Mouse (Mus musculus): ENCODE results near the gene Efcab12. TPM values are rescaled to one million over a fixed set of nuclear protein-coding genes. Genes with fewer than 3 reads are reported as not detected.
A peak's percentile ranks its signal among the peaks of the same experiment; 100 is the strongest.

Efcab12 gene
- total RNA-seq, 2 experiments from 2014 or later = not detected

- no peak for ATAC-seq (replicated peaks; ENCODE audit: low FRiP score, poor library complexity, severe bottlenecking)
These were observed 34.5 kb downstream of the Efcab12 start for GRCm38 (mm10) chr6:115803541-115804382.

GRCm38 (mm10) chr6:115801811-115802210 lies 36.4 kb downstream of the Efcab12 start:
- ATAC-seq (replicated peaks; ENCODE audit: low FRiP score, poor library complexity, severe bottlenecking) = no peak

GRCm38 (mm10) chr6:115792691-115793215 lies 45.5 kb downstream of the Efcab12 start:
- ATAC-seq (replicated peaks; ENCODE audit: low FRiP score, poor library complexity, severe bottlenecking) = no peak

- ATAC-seq (replicated peaks; ENCODE audit: low FRiP score, poor library complexity, severe bottlenecking) = 0 out of 2 replicates have a peak, but pooled peaks have one; percentile 41
These were observed 46.1 kb downstream of the Efcab12 start for GRCm38 (mm10) chr6:115791842-115792686.

GRCm38 (mm10) chr6:115791016-115791415 lies 47.2 kb downstream of the Efcab12 start:
- no peak for ATAC-seq (replicated peaks; ENCODE audit: low FRiP score, poor library complexity, severe bottlenecking)

- ATAC-seq (replicated peaks; ENCODE audit: low FRiP score, poor library complexity, severe bottlenecking) = no peak
These were observed 55.4 kb downstream of the Efcab12 start for GRCm38 (mm10) chr6:115782781-115783180.

- ATAC-seq (replicated peaks; ENCODE audit: low FRiP score, poor library complexity, severe bottlenecking) = no peak
These were observed 61.8 kb downstream of the Efcab12 start for GRCm38 (mm10) chr6:115776363-115776762.

- no peak for ATAC-seq (replicated peaks; ENCODE audit: low FRiP score, poor library complexity, severe bottlenecking)
These were observed 62.4 kb downstream of the Efcab12 start for GRCm38 (mm10) chr6:115775838-115776237.

- no peak for ATAC-seq (replicated peaks; ENCODE audit: low FRiP score, poor library complexity, severe bottlenecking)
These were observed 63.7 kb downstream of the Efcab12 start, which contains the start of gene Cand2 for GRCm38 (mm10) chr6:115774501-115774921. Gene Cand2, plus strand, starts transcription at chr6:115774538.

GRCm38 (mm10) chr6:115773966-115774413 lies 64.2 kb downstream of the Efcab12 start:
- no peak for ATAC-seq (replicated peaks; ENCODE audit: low FRiP score, poor library complexity, severe bottlenecking)

- no peak for ATAC-seq (replicated peaks; ENCODE audit: low FRiP score, poor library complexity, severe bottlenecking)
These were observed 65.6 kb downstream of the Efcab12 start for GRCm38 (mm10) chr6:115772604-115773003.

GRCm38 (mm10) chr6:115772201-115772600 lies 66.0 kb downstream of the Efcab12 start:
- ATAC-seq (replicated peaks; ENCODE audit: low FRiP score, poor library complexity, severe bottlenecking) = no peak

- no peak for ATAC-seq (replicated peaks; ENCODE audit: low FRiP score, poor library complexity, severe bottlenecking)
These were observed 67.4 kb downstream of the Efcab12 start for GRCm38 (mm10) chr6:115770852-115771251.

- ATAC-seq (replicated peaks; ENCODE audit: low FRiP score, poor library complexity, severe bottlenecking) = no peak
These were observed 68.0 kb downstream of the Efcab12 start for GRCm38 (mm10) chr6:115770059-115770670.

GRCm38 (mm10) chr6:115768207-115768606 lies 70.0 kb downstream of the Efcab12 start:
- ATAC-seq (replicated peaks; ENCODE audit: low FRiP score, poor library complexity, severe bottlenecking) = no peak

- no peak for ATAC-seq (replicated peaks; ENCODE audit: low FRiP score, poor library complexity, severe bottlenecking)
These were observed 70.9 kb downstream of the Efcab12 start for GRCm38 (mm10) chr6:115767357-115767756.

- ATAC-seq (replicated peaks; ENCODE audit: low FRiP score, poor library complexity, severe bottlenecking) = no peak
These were observed 74.0 kb downstream of the Efcab12 start for GRCm38 (mm10) chr6:115764179-115764578.

GRCm38 (mm10) chr6:115761995-115762756 lies 76.0 kb downstream of the Efcab12 start, which contains the start of gene Tmem40:
Gene Tmem40, minus strand, starts transcription at chr6:115762410.
- no peak for ATAC-seq (replicated peaks; ENCODE audit: low FRiP score, poor library complexity, severe bottlenecking)

GRCm38 (mm10) chr6:115760982-115761381 lies 77.2 kb downstream of the Efcab12 start:
- ATAC-seq (replicated peaks; ENCODE audit: low FRiP score, poor library complexity, severe bottlenecking) = no peak

Data from erythroid progenitor cell, adult 5-6 weeks (primary cell).